Mouse (Mus musculus) gastrocnemius, adult 18-20 months (tissue): ENCODE results near the gene F2rl3. TPM values are rescaled to one million over a fixed set of nuclear protein-coding genes. Genes with fewer than 3 reads are reported as not detected.

Experiments used
- DNase-seq: peaks from one replicate; pipeline ENCODE4 v3.0.0; 2021; ENCODE audit warnings: low spot score
- total RNA-seq, 2 experiments: library from RNA; stranded (reverse); gene quantifications; 2 replicates each; pipeline ENCODE4 v1.2.3; 2021

Gene F2rl3
- total RNA-seq, 2 experiments from 2014 or later, result 1.3 to 1.4 TPM

GRCm38 (mm10) chr8:72762306-72762705 lies 626 bp downstream of the F2rl3 start:
- DNase-seq, result no peak

- no peak for DNase-seq
Observed at GRCm38 (mm10) chr8:72765696-72766095, 4.0 kb downstream of the F2rl3 start.

DNA sequence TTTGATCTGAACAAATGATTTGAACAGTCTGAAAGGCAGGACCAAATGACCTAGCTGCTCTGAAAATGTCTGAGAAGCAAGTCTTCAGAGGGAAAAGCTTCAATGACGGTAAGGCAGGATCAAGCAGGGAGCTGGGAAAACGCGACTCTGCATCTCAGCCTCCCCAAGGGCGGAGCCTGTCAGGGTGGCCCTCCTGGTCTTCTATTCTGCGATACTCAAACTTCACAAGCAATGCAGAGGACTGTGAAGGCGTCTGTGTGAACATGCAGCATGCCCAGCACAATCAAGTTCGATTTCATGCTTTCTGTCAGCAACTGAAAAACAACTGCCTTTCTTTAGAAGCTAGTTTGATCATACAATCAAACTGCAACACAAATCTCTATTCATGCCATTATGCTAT lies 5.1 kb downstream of the F2rl3 start:
- no peak for DNase-seq

GRCm38 (mm10) chr8:72777797-72778196 lies 16.1 kb downstream of the F2rl3 start:
- no peak for DNase-seq

- DNase-seq, result no peak
Observed at GRCm38 (mm10) chr8:72780644-72781043, 19.0 kb downstream of the F2rl3 start.

DNA sequence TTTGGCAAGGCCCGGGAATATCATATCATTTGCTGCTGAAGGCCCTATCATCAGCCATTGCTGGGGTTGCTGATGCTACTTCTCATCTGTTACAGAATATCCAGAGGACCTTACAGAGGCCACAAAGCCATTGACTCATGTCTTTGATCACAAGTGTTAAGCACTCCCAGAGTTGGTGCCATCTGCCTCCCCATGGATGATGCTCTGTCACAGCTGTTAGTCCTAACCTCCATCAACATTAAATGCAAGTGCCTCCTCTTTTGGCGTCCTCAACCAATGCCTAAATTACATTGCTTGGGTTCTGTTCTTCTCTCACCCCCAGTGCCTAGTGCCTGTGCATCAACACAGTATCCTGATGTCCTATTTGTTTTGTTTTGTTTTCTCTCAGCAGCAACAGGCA lies 39.9 kb downstream of the F2rl3 start:
- DNase-seq, result no peak

DNA sequence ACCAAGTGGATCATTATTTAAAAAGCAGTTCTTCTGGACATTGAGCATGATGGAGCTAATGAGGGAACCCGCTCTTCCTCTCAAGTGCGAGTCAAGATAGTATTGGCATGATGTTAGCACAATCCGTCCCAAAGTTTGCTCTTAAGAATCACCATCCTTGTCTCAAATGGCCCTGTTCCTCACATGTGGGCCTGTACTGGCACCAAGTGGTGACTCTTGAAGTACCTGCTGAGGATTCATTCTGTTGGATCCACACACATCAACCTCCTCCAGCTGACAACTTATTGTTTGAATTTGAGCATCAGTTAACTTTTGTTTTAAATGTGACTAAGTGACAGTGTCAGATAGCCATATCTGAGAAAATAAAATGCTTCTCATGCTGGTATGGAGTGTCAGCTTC lies 51.0 kb downstream of the F2rl3 start:
- no peak for DNase-seq

Other genes starting within 250 kb of the F2rl3 start
- 10 to 100 TPM in 1 of 2 experiments, 1 to 10 TPM in 1; 7.4 to 15.8 TPM for gene Med26, start 213.6 kb upstream of the F2rl3 start, total RNA-seq
- gene Smim7, start 190.8 kb upstream of the F2rl3 start, total RNA-seq, result 10 to 100 TPM; 61.8 to 61.9 TPM
- gene Tmem38a, start 189.8 kb upstream of the F2rl3 start, total RNA-seq, result 1,000 to 10,000 TPM; 1,126 to 1,216 TPM
- under 1 TPM; 0.97 to 0.98 TPM for gene Nwd1, start 115.2 kb upstream of the F2rl3 start, total RNA-seq
- 10 to 100 TPM; 31.5 to 34.4 TPM for gene Sin3b, start 38.6 kb upstream of the F2rl3 start, total RNA-seq